Mouse (Mus musculus) megakaryocyte, embryonic 14.5 days (primary cell): Measurements from ENCODE around the gene Mgat4c.

Source experiments
- FLI1 ChIP-seq: IDR thresholded peaks from 2 replicates; pipeline ENCODE4 v1.6.1; 2012; ENCODE audit warnings: low read length, inconsistent platforms, mixed read lengths
- GATA1 ChIP-seq: IDR thresholded peaks from 3 replicates; pipeline ENCODE4 v1.6.1; 2012; ENCODE audit warnings: mixed read lengths, low read length, inconsistent platforms, borderline replicate concordance

DNA sequence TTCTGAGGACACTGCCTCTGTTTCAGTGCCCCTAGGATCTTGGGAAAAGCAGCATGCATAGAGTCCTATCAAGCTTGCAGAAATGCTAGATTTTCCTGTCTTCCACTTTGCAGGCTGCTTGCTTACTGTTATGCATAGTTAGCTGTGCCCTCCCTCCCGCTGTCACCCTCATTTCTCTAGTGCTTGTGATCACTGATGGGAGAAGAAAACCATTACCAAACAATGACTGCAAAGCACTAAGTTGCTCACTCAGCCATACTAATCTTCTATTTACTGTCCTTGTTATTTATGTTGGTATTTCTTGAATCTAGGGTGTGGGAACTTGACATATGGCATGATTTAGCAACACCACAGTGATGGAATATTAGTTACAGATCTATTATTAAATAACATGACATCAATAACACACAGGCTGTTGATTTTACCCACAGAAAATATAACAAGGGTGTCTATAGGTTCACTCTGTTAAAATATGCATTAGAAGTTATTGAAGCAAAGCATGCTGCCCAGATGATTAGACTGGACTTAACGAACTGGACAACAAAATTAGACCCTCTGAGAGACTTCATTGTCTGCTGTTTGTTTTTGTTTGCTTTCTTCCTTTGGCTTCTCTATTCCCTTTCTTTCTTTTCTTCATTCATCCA is 117.7 kb downstream of the Mgat4c start:
- TF ChIP-seq GATA1 (no peak), FLI1 (no peak)
